Mouse (Mus musculus): ENCODE results near the gene Fkbp14. TPM values are rescaled to one million over a fixed set of nuclear protein-coding genes. Genes with fewer than 3 reads are reported as not detected.

Fkbp14 gene
- polyA plus RNA-seq (2014; fragmentation: Nextera tagmentation; extraction: Ambion mirVana): 23.5 and 26.9 TPM in 2 replicates

DNA sequence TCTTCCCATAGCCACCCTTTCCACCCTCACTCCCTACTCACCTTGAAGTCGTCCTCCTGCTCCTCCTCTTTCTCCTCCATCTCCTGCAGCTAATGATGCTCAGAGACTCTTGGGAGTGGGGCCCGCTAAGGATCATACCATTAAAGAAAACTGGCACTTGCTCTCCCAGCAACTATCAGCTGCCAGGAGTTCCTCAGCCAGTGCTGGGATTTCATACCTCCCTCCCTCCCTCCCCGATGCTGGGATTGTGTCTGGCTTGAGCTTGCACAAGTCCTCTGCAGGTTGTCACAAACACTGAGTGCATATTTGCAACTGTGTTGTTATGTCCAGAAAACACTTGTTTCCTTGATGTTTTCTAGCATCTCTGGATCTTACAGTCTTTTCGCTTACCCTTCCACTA lies at the start of gene Fkbp14:
Gene Fkbp14 (minus strand): TSS at position 101 of the 400 bp plus-strand sequence.
- Histone ChIP-seq H3K9me3 (ENCODE audit: control insufficient read depth, low read length) (no peaks in the 10 kb centered on the region), H3K4me3 (ENCODE audit: control insufficient read depth in 1 of 2, insufficient read depth in 1 of 2, low read depth in 1 of 2, low read length in 2 of 2) (peak within 1 kb of the TSS in 1 of 2 experiments; percentile 81; a peak in 2 of 4 replicates), H3K36me3 (ENCODE audit: control insufficient read depth, insufficient read depth, low read length) (no peaks in the 10 kb centered on the region), H3K27me3 (ENCODE audit: control insufficient read depth, insufficient read depth, low read length) (no peaks in the 10 kb centered on the region), H3K27ac (replicated peaks in 1 of 2; ENCODE audit: control insufficient read depth in 1 of 2, insufficient read depth in 1 of 2, low read depth in 2 of 2, low read length in 2 of 2) (no peak within 1 kb of the TSS), H3K4me1 (ENCODE audit: control insufficient read depth in 2 of 2, insufficient read depth in 2 of 2, low read length in 2 of 2) (peaks cover 0 to 20% of the 10 kb centered on the region in 2 experiments; a peak in 2 of 4 replicates), H3K9ac (ENCODE audit: low read length) (peak within 1 kb of the TSS; percentile 82), H3K4me2 (ENCODE audit: low read length) (peak within 1 kb of the TSS; percentile 70)
- no peak for ATAC-seq (ENCODE audit: insufficient number of reproducible peaks, insufficient read depth, low FRiP score, low read depth)
- 76% methylated on average over 4 of the region's 4 CpGs for WGBS

DNA sequence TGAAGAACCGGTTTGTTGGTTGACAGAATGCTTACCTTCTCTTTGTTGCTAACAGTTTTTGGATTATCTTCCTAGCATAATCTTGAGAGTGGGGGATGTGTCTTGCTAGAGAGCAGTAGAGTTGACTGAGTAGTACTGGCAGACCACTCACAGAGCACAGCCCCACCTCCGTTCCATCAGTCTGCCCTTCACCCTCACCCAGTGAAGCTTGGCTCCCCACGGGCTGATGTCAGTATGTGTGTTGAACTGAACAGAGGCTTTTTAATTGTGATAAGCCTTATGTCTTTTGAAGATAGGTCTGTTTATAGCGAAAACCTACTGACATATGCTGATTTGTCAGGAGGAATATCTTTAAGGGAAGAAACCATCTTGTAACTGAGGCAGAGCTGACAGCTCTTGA lies 46.1 kb upstream of the Fkbp14 start:
- no peak for ATAC-seq (ENCODE audit: insufficient number of reproducible peaks, insufficient read depth, low FRiP score, low read depth)
- Histone ChIP-seq H3K36me3 (ENCODE audit: control insufficient read depth, insufficient read depth, low read length) (peaks cover 20% of the 10 kb centered on the region), H3K9me3 (ENCODE audit: control insufficient read depth, low read length) (no peaks in the 10 kb centered on the region), H3K4me2 (ENCODE audit: low read length) (no peak overlapping the region), H3K27me3 (ENCODE audit: control insufficient read depth, insufficient read depth, low read length) (no peaks in the 10 kb centered on the region), H3K4me1 (ENCODE audit: control insufficient read depth in 2 of 2, insufficient read depth in 2 of 2, low read length in 2 of 2) (peaks cover 0 to 4% of the 10 kb centered on the region in 2 experiments; a peak in 1 of 4 replicates), H3K4me3 (ENCODE audit: control insufficient read depth in 1 of 2, insufficient read depth in 1 of 2, low read depth in 1 of 2, low read length in 2 of 2) (no peak overlapping the region), H3K9ac (ENCODE audit: low read length) (no peak overlapping the region), H3K27ac (replicated peaks in 1 of 2; ENCODE audit: control insufficient read depth in 1 of 2, insufficient read depth in 1 of 2, low read depth in 2 of 2, low read length in 2 of 2) (no peak overlapping the region)
- 38% methylated on average over 4 of the region's 4 CpGs for WGBS

DNA sequence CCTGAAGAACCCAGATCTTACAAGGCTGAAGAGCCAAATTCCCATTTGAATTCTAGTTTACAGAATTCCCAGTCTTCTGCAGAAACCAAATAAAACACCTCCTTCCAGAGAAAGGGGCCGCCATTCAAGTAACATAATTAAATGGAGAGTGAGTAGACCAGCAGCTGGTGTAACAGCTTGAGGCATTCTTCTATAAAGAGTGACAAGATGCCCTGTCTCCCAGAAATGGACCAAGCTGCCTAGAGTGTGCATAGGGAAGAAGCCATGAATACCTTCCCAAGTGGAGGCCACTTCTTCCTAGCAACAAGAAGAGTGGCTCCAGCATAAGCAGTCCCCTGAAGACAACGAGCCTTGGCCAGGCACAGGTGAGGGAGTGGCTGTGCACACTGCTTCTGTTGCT lies 44.8 kb upstream of the Fkbp14 start:
- H3K27ac ChIP-seq (replicated peaks in 1 of 2; ENCODE audit: control insufficient read depth in 1 of 2, insufficient read depth in 1 of 2, low read depth in 2 of 2, low read length in 2 of 2): no peak overlapping the region
- no peaks in the 10 kb centered on the region for H3K9me3 ChIP-seq (ENCODE audit: control insufficient read depth, low read length)
- no peak for ATAC-seq (ENCODE audit: insufficient number of reproducible peaks, insufficient read depth, low FRiP score, low read depth)
- 85% methylated on average over 2 of the region's 2 CpGs for WGBS
- no peak overlapping the region for H3K4me3 ChIP-seq (ENCODE audit: control insufficient read depth in 1 of 2, insufficient read depth in 1 of 2, low read depth in 1 of 2, low read length in 2 of 2)
- H3K36me3 ChIP-seq (ENCODE audit: control insufficient read depth, insufficient read depth, low read length): peaks cover 23% of the 10 kb centered on the region
- H3K27me3 ChIP-seq (ENCODE audit: control insufficient read depth, insufficient read depth, low read length): no peaks in the 10 kb centered on the region
- no peak overlapping the region for H3K4me2 ChIP-seq (ENCODE audit: low read length)
- no peak overlapping the region for H3K9ac ChIP-seq (ENCODE audit: low read length)
- peaks cover 0 to 4% of the 10 kb centered on the region in 2 experiments; a peak in 1 of 4 replicates for H3K4me1 ChIP-seq (ENCODE audit: control insufficient read depth in 2 of 2, insufficient read depth in 2 of 2, low read length in 2 of 2)

DNA sequence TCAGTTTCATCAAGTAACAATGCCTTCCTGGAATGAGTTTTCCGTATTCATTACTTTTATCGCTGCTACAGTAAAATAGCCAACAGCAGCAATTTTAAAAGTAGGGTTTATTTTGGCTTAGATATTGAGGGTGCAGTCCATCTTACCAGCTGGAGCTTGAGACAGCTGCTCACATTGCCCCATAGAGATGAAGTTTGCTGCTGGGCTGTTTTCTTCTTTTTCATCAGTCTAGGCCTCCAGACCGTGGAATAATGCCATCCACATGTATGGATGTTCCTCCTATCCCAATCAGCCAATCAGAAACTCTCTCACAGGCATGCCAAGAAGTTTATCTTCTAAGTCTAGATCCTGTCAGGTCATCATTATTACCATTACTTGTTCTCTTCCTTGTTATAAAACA lies 42.8 kb upstream of the Fkbp14 start:
- no peak for ATAC-seq (ENCODE audit: insufficient number of reproducible peaks, insufficient read depth, low FRiP score, low read depth)
- WGBS: 86% methylated on average over 3 of the region's 3 CpGs
- peaks cover 23% of the 10 kb centered on the region for H3K36me3 ChIP-seq (ENCODE audit: control insufficient read depth, insufficient read depth, low read length)
- no peaks in the 10 kb centered on the region for H3K9me3 ChIP-seq (ENCODE audit: control insufficient read depth, low read length)
- H3K4me1 ChIP-seq (ENCODE audit: control insufficient read depth in 2 of 2, insufficient read depth in 2 of 2, low read length in 2 of 2): peaks cover 0 to 4% of the 10 kb centered on the region in 2 experiments; a peak in 1 of 4 replicates
- no peak overlapping the region for H3K4me2 ChIP-seq (ENCODE audit: low read length)
- H3K4me3 ChIP-seq (ENCODE audit: control insufficient read depth in 1 of 2, insufficient read depth in 1 of 2, low read depth in 1 of 2, low read length in 2 of 2): no peak overlapping the region
- H3K27ac ChIP-seq (replicated peaks in 1 of 2; ENCODE audit: control insufficient read depth in 1 of 2, insufficient read depth in 1 of 2, low read depth in 2 of 2, low read length in 2 of 2): no peak overlapping the region
- no peaks in the 10 kb centered on the region for H3K27me3 ChIP-seq (ENCODE audit: control insufficient read depth, insufficient read depth, low read length)
- no peak overlapping the region for H3K9ac ChIP-seq (ENCODE audit: low read length)

DNA sequence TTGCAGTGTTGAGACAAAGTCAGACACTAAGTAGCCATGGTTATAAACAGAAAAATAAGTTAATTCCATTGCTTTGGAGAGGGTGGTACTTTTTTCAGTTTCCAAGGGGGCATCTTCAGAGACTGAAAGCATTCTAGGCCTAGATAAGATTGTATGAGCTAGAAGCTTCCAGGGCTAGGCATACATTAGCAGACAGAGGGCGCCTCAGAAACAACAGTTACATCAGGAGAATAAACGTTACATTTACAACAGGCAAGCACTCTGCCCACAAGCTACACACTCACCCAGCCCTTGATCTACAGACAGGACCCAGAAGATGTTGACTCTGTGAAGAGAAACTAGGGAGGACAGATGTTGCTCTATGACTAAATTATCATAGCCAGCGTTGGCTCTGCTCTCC lies 34.4 kb upstream of the Fkbp14 start:
- Histone ChIP-seq H3K27me3 (ENCODE audit: control insufficient read depth, insufficient read depth, low read length) (no peaks in the 10 kb centered on the region), H3K4me2 (ENCODE audit: low read length) (no peak overlapping the region), H3K4me1 (ENCODE audit: control insufficient read depth in 2 of 2, insufficient read depth in 2 of 2, low read length in 2 of 2) (no peaks in the 10 kb centered on the region), H3K27ac (replicated peaks in 1 of 2; ENCODE audit: control insufficient read depth in 1 of 2, insufficient read depth in 1 of 2, low read depth in 2 of 2, low read length in 2 of 2) (no peak overlapping the region), H3K9me3 (ENCODE audit: control insufficient read depth, low read length) (no peaks in the 10 kb centered on the region), H3K36me3 (ENCODE audit: control insufficient read depth, insufficient read depth, low read length) (peaks cover 49% of the 10 kb centered on the region), H3K9ac (ENCODE audit: low read length) (no peak overlapping the region), H3K4me3 (ENCODE audit: control insufficient read depth in 1 of 2, insufficient read depth in 1 of 2, low read depth in 1 of 2, low read length in 2 of 2) (no peak overlapping the region)
- 48% methylated on average over 3 of the region's 3 CpGs for WGBS
- no peak for ATAC-seq (ENCODE audit: insufficient number of reproducible peaks, insufficient read depth, low FRiP score, low read depth)

DNA sequence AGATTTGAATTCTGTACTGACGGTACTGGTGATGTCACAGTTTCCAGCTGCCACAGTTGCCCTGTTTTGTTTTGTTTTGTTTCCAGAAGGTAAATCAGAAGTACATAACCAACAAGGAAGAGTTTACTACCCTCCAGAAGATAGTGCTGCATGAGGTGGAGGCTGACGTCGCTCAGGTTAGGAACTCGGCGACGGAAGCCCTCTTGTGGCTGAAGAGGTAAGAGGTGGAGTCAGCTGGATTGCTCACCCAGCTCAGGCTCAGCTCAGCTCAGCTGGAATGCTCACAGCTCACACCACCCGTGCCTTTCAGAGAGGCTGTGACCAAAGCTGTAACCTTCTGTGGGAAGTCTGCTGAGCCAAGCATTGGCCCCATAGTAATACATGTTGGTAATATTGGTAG lies 32.6 kb upstream of the Fkbp14 start:
- H3K9me3 ChIP-seq (ENCODE audit: control insufficient read depth, low read length): no peaks in the 10 kb centered on the region
- no peak overlapping the region for H3K4me3 ChIP-seq (ENCODE audit: control insufficient read depth in 1 of 2, insufficient read depth in 1 of 2, low read depth in 1 of 2, low read length in 2 of 2)
- H3K4me1 ChIP-seq (ENCODE audit: control insufficient read depth in 2 of 2, insufficient read depth in 2 of 2, low read length in 2 of 2): no peaks in the 10 kb centered on the region
- peaks cover 59% of the 10 kb centered on the region for H3K36me3 ChIP-seq (ENCODE audit: control insufficient read depth, insufficient read depth, low read length)
- H3K9ac ChIP-seq (ENCODE audit: low read length): no peak overlapping the region
- no peak overlapping the region for H3K4me2 ChIP-seq (ENCODE audit: low read length)
- no peak for ATAC-seq (ENCODE audit: insufficient number of reproducible peaks, insufficient read depth, low FRiP score, low read depth)
- H3K27ac ChIP-seq (replicated peaks in 1 of 2; ENCODE audit: control insufficient read depth in 1 of 2, insufficient read depth in 1 of 2, low read depth in 2 of 2, low read length in 2 of 2): no peak overlapping the region
- H3K27me3 ChIP-seq (ENCODE audit: control insufficient read depth, insufficient read depth, low read length): no peaks in the 10 kb centered on the region
- WGBS: 32% methylated on average over 7 of the region's 7 CpGs

DNA sequence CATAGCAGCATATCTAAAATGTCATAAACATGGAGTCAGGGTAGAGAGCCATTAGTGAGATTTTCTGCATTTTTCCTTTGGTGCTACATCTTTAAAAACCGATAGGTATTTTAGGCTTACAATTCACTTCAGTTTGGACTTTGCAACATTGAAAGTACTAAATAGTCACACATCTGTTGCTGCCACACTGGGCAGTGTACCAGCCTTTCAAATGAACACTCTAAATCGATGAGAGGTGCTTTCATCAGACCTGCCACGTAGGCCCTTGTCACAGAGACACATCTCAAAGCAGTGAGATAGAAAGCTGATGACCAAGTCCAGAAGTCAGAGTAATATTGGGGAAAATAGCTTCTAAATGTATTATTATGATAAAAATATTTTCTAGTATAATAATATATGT lies 31.3 kb upstream of the Fkbp14 start:
- H3K4me1 ChIP-seq (ENCODE audit: control insufficient read depth in 2 of 2, insufficient read depth in 2 of 2, low read length in 2 of 2): no peaks in the 10 kb centered on the region
- H3K27me3 ChIP-seq (ENCODE audit: control insufficient read depth, insufficient read depth, low read length): no peaks in the 10 kb centered on the region
- H3K9me3 ChIP-seq (ENCODE audit: control insufficient read depth, low read length): no peaks in the 10 kb centered on the region
- no peak overlapping the region for H3K4me3 ChIP-seq (ENCODE audit: control insufficient read depth in 1 of 2, insufficient read depth in 1 of 2, low read depth in 1 of 2, low read length in 2 of 2)
- peaks cover 58% of the 10 kb centered on the region for H3K36me3 ChIP-seq (ENCODE audit: control insufficient read depth, insufficient read depth, low read length)
- no peak overlapping the region for H3K9ac ChIP-seq (ENCODE audit: low read length)
- H3K4me2 ChIP-seq (ENCODE audit: low read length): no peak overlapping the region
- no peak overlapping the region for H3K27ac ChIP-seq (replicated peaks in 1 of 2; ENCODE audit: control insufficient read depth in 1 of 2, insufficient read depth in 1 of 2, low read depth in 2 of 2, low read length in 2 of 2)
- ATAC-seq (ENCODE audit: insufficient number of reproducible peaks, insufficient read depth, low FRiP score, low read depth): no peak
- 86% methylated on average over 3 of the region's 3 CpGs for WGBS

DNA sequence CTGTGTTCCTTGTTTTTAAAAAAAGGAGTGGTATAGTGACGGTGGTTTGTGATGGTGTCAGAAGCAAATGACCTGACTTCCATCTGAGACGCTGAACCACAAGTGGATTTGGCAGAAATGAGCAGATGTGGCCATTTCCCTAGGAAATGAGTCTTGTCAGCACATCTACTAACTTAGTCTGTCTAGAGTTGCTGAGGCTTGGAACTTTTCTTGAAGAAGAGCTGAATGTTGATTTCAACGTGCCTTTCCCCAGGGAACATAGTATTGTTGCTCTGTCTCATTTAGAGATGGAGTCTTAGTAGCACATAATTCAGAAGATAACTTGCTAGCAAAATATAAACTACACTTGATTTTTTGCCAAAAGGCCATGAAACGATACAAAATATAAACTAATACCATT lies 23.2 kb upstream of the Fkbp14 start:
- no peak overlapping the region for H3K4me3 ChIP-seq (ENCODE audit: control insufficient read depth in 1 of 2, insufficient read depth in 1 of 2, low read depth in 1 of 2, low read length in 2 of 2)
- no peak overlapping the region for H3K27ac ChIP-seq (replicated peaks in 1 of 2; ENCODE audit: control insufficient read depth in 1 of 2, insufficient read depth in 1 of 2, low read depth in 2 of 2, low read length in 2 of 2)
- no peak overlapping the region for H3K4me2 ChIP-seq (ENCODE audit: low read length)
- no peaks in the 10 kb centered on the region for H3K9me3 ChIP-seq (ENCODE audit: control insufficient read depth, low read length)
- WGBS: 72% methylated on average over 4 of the region's 4 CpGs
- H3K27me3 ChIP-seq (ENCODE audit: control insufficient read depth, insufficient read depth, low read length): no peaks in the 10 kb centered on the region
- ATAC-seq (ENCODE audit: insufficient number of reproducible peaks, insufficient read depth, low FRiP score, low read depth): no peak
- no peak overlapping the region for H3K9ac ChIP-seq (ENCODE audit: low read length)
- peaks cover 46% of the 10 kb centered on the region for H3K36me3 ChIP-seq (ENCODE audit: control insufficient read depth, insufficient read depth, low read length)
- no peaks in the 10 kb centered on the region; a peak in 1 of 4 replicates for H3K4me1 ChIP-seq (ENCODE audit: control insufficient read depth in 2 of 2, insufficient read depth in 2 of 2, low read length in 2 of 2)
